Mouse (Mus musculus): ENCODE data around the gene Kcng3. TPM values are rescaled to one million over a fixed set of nuclear protein-coding genes. Genes with fewer than 3 reads are reported as not detected.

Gene Kcng3
- total RNA-seq, 2 experiments from 2014 or later, result 4.0 to 4.9 TPM

GRCm38 (mm10) chr17:83632653-83633570, 1.2 kb upstream of the Kcng3 start:
- intact Hi-C loops (cut with DNase I), result loop anchor here (5.0 to 10.0 kb wide), 3 partner anchors 74 to 358 kb away; partner anchors contain the start of gene Mta3
- peak; percentile 66 for DNase-seq

- intact Hi-C loops (cut with DNase I), result loop anchor here (5.0 to 10.0 kb wide), 3 partner anchors 76 to 356 kb away; partner anchors contain the start of gene Mta3
- DNase-seq, result peak; percentile 17
Observed at GRCm38 (mm10) chr17:83630787-83631678, 662 bp downstream of the Kcng3 start.

- intact Hi-C loops (cut with DNase I), result no loop called here
- DNase-seq, result no peak
Observed at GRCm38 (mm10) chr17:83613907-83614306, 17.8 kb downstream of the Kcng3 start.

- intact Hi-C loops (cut with DNase I), result no loop called here
- no peak for DNase-seq
Observed at GRCm38 (mm10) chr17:83609532-83609931, 22.2 kb downstream of the Kcng3 start.

GRCm38 (mm10) chr17:83600976-83601375, 30.7 kb downstream of the Kcng3 start:
- intact Hi-C loops (cut with DNase I), result no loop called here
- no peak for DNase-seq

- intact Hi-C loops (cut with DNase I), result no loop called here
- no peak for DNase-seq
Observed at GRCm38 (mm10) chr17:83595966-83596365, 35.7 kb downstream of the Kcng3 start.

GRCm38 (mm10) chr17:83594526-83594925, 37.2 kb downstream of the Kcng3 start:
- intact Hi-C loops (cut with DNase I), result no loop called here
- DNase-seq, result no peak

- DNase-seq, result peak; percentile 22
- intact Hi-C loops (cut with DNase I), result no loop called here
Observed at GRCm38 (mm10) chr17:83593396-83593795, 38.3 kb downstream of the Kcng3 start.

- intact Hi-C loops (cut with DNase I), result no loop called here
- DNase-seq, result no peak
Observed at GRCm38 (mm10) chr17:83588663-83589341, 42.9 kb downstream of the Kcng3 start.

GRCm38 (mm10) chr17:83587731-83588130, 44.0 kb downstream of the Kcng3 start:
- intact Hi-C loops (cut with DNase I), result no loop called here
- DNase-seq, result no peak

GRCm38 (mm10) chr17:83582585-83582984, 49.1 kb downstream of the Kcng3 start:
- intact Hi-C loops (cut with DNase I), result no loop called here
- DNase-seq, result no peak

- no peak for DNase-seq
Observed at GRCm38 (mm10) chr17:83580734-83581133, 51.0 kb downstream of the Kcng3 start.

GRCm38 (mm10) chr17:83576810-83577371, 54.8 kb downstream of the Kcng3 start:
- DNase-seq, result no peak
- intact Hi-C loops (cut with DNase I), result no loop called here

More at GRCm38 (mm10) chr17:83580734-83581133, 51.0 kb downstream of the Kcng3 start:
- intact Hi-C loops (cut with DNase I), result no loop called here

GRCm38 (mm10) chr17:83574615-83575014, 57.1 kb downstream of the Kcng3 start:
- no peak for DNase-seq
- intact Hi-C loops (cut with DNase I), result no loop called here

GRCm38 (mm10) chr17:83573128-83573527, 58.6 kb downstream of the Kcng3 start:
- intact Hi-C loops (cut with DNase I), result no loop called here
- DNase-seq, result peak; percentile 83

- no peak for DNase-seq
- intact Hi-C loops (cut with DNase I), result no loop called here
Observed at GRCm38 (mm10) chr17:83572366-83572765, 59.3 kb downstream of the Kcng3 start.

GRCm38 (mm10) chr17:83567375-83567774, 64.3 kb downstream of the Kcng3 start:
- intact Hi-C loops (cut with DNase I), result no loop called here
- DNase-seq, result no peak

GRCm38 (mm10) chr17:83565506-83565905, 66.2 kb downstream of the Kcng3 start:
- DNase-seq, result peak; percentile 54

GRCm38 (mm10) chr17:83564119-83564820, 67.4 kb downstream of the Kcng3 start:
- intact Hi-C loops (cut with DNase I), result no loop called here

More at GRCm38 (mm10) chr17:83565506-83565905, 66.2 kb downstream of the Kcng3 start:
- intact Hi-C loops (cut with DNase I), result no loop called here

GRCm38 (mm10) chr17:83563703-83564111, 68.0 kb downstream of the Kcng3 start:
- peak; percentile 64 for DNase-seq

More at GRCm38 (mm10) chr17:83564119-83564820, 67.4 kb downstream of the Kcng3 start:
- DNase-seq, result no peak

More at GRCm38 (mm10) chr17:83563703-83564111, 68.0 kb downstream of the Kcng3 start:
- intact Hi-C loops (cut with DNase I), result no loop called here
